Mouse (Mus musculus) adrenal gland, postnatal 14 days (tissue): ENCODE results near the gene Blvrb. TPM values are rescaled to one million over a fixed set of nuclear protein-coding genes. Genes with fewer than 3 reads are reported as not detected.
"Not testable (repeated sequence)": the region's sequence is repeated elsewhere in the genome, so short reads cannot be mapped to it uniquely, and the experiment has no call there.

ENCODE experiments used
- DNase-seq: peaks from one replicate; pipeline ENCODE4 v3.0.0; 2021; ENCODE audit warnings: mixed read lengths
- total RNA-seq: library from RNA; stranded (reverse); gene quantifications from 2 replicates; pipeline ENCODE4 v1.2.3, GENCODE M21; 2021

The Blvrb gene
- total RNA-seq, 1 experiment from 2014 or later: 76.9 TPM

DNA sequence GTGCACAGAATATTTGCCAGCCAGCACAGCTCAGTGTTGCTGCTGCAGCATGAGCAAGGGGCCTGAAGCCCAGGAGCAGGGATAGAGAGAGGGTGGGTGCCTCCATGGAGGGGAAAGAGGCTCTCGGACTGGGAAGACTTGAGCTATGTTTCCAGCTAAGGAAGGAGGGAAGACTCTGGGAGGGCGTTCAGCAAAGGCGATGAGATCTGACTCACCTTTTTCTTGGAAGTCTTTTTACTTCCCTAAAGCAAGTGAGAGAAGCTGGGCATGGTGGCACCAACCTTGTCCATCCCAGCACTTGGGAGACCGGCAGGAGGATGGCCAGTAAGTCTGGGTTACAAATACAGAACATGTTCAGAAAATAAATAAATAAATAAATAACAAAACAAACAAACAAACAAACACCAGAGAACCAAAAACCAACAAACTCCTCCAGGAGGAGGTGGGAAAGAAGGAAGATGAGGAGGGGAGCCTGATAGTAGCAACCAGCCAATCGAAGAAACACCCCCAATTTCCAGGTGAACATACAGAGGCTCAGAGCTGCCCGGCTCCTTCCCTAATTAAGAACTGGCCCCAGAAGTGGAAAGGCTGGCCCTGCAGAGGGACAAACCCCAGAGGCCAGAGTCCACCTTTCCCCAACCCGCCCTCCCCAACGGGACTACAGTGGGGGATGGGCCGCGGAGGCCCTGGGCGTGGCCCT lies 33.3 kb downstream of the Blvrb start:
- DNase-seq: no peak

- peak; percentile 97 for DNase-seq
Measured at GRCm38 (mm10) chr7:27481627-27481969, 33.8 kb downstream of the Blvrb start.

DNA sequence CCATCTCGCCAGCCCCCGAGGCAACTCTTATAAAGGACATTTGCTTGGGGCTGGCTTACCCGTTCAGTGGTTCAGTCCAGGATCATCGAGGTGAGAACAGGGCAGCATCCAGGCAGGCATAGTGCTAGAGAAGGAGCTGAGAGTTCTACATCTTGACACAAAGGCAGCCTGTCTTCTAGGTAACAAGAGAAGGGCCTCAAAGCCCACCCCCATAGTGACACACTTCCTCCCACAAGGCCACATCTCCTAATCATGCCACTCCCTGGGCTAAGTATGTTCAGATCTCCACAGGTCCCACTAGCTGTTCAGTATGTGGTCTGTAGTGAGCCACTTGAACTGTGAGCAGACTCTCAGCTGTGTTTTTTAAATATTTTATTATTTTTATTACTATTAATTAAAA lies 36.1 kb downstream of the Blvrb start:
- DNase-seq: no peak

DNA sequence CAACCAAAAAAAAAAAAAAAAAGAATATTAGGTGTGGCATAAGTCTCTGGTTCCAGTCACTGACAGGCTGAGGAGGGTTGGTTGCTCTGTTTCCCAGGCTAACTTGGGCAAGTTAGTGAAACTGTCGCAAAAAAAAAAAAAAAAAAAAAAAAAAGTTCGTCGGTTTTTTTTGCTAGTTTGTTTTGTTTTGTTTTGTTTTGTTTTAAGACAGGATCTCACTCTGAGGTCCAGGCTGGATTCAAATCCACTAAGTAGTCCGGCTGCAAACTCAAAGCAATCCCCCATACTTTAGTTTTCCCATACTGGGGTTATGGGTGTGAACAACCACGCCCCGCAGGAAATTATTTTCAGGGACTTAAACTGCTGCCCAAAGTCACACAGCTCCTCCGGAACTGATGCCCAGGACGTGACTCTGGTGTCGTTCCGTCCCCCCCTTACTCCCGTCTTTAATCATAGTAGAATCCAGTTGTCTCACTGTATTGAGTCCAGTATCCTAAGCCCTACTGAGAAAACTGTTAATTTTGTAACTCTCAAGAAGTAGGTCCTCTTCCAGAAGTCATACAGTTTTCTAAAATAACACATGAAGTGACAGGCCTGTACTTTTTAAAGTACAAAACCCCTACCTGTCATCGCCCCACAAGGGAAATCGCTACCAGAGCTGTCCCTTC lies 38.5 kb downstream of the Blvrb start:
- DNase-seq: peak; percentile 63

- DNase-seq: peak; percentile 100
Measured at GRCm38 (mm10) chr7:27486770-27487697, 39.3 kb downstream of the Blvrb start, which contains the start of gene Sertad1. Gene Sertad1 (plus strand): TSS chr7:27486910.

DNA sequence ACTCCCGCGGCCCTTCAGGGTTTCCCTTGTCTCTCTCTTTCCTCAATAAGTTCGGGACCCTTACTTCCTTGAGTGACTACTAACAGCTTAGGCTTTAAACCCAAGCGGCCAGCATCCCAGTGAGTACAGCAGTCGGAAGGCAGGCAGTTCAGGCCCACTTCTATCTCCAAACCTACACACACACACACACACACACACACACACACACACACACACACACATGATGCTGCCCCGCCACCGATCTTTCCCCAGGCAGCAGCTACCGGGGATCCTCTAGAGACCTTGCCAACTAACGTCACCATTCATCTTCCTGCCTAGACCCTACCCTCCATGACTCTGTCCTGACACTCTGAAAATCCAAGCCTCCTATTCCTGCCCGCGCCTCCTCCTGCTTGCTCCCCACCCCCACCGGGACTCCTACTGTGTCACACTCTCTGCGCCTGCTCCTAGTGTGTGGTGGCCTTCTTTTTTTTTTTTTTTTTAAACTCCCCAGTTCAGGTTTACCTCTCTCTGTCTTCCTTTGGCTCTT lies 40.0 kb downstream of the Blvrb start:
- peak; percentile 92 for DNase-seq

DNA sequence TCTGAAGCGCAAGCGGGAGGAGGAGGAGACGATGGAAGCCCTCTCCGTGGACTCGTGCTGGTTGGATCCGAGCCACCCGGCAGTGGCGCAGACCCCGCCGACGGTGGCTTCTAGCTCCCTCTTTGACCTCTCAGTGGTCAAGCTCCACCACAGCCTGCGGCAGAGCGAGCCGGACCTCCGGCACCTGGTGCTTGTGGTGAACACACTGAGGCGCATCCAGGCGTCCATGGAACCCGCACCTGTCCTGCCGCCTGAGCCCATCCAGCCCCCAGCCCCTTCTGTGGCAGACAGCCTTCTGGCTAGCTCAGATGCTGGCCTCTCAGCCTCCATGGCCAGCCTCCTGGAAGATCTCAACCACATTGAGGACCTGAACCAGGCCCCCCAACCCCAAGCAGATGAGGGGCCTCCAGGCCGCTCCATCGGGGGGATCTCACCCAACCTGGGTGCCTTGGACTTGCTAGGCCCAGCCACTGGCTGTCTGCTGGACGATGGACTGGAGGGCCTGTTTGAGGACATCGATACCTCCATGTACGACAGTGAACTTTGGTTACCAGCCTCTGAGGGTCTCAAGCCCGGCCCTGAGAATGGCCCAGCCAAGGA lies 41.6 kb downstream of the Blvrb start:
- no peak for DNase-seq

GRCm38 (mm10) chr7:27490227-27490542 lies 42.4 kb downstream of the Blvrb start:
- no peak for DNase-seq

DNA sequence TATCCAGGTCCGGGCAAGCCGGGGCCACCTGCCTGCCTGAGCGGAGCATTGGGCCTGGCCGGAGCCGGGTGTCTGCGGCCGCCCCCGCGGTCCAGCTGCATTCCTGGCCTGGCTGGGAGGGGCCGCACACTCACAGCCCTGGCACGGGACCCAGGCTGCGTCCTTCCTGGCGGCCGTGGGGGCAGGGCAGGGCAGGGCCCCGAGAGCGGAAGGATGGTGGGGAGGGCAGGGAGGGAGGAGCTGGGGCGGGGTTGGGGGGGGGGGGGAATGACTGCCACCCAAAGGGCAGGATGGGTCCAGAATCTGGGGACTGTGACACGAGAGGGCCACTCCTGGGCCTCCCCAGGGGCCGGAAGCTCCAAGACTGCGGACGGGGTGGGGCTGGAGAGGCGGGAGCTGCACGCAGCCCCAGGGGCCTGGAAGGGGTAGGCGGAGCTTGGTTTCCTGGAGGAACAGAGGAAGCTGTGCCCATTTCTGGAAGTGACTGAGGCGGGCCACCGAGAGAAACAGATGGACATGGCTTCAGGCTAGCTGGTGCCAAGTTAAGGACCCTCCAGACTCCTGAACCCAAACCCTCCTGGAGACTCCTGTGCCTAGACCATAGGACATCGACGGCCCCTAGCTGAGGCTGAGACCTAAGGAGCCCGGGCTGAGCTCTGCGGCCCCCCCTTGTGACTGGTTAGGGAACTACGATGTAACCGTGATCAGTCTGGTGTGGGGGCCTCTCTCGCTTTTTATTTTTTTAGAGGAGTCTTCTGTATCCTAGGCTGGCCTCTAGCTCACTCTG lies 43.0 kb downstream of the Blvrb start:
- peak; percentile 98 for DNase-seq

DNA sequence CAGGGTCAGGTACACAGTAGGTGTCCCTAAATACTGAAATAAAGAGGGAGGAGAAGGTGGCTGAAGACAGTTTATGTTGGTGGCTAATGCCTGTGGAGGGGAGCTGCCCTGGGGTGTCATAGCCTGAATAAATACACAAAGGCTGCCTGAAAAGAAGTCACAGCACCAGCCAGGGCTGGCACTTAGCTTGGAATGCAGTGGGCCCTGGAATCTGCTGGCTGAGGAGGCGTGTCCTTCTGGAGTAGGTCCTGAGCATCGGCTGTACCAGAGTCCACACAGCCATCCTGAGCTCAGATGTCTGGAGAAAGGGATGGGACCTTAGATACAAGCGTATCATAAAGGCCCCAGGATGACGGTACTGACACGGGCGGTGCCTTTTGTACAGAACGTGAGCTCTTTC lies 44.1 kb downstream of the Blvrb start:
- no peak for DNase-seq

DNA sequence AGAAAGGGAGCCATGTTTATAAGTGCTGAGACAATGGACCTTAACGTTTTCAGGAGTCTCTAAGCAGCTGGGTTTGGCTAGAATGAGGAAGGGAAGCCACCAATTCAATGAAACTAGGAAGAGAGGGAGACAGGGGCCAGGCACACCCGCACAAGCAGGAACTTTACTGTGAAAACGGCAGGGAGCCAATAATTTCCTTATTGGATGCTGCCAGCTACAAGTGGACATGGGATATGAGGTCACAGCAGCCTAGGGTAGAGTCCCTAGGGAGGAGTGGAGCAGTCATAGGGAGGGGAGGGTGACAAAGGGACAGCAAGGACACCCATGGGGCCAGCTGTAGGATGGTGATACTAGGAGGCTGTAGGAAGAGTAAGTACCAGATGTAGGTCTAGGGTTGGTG lies 45.2 kb downstream of the Blvrb start:
- no peak for DNase-seq

- no peak for DNase-seq
Measured at GRCm38 (mm10) chr7:27493450-27493849, 45.7 kb downstream of the Blvrb start.

GRCm38 (mm10) chr7:27494659-27495367 lies 47.0 kb downstream of the Blvrb start:
- not testable (repeated sequence) for DNase-seq

DNA sequence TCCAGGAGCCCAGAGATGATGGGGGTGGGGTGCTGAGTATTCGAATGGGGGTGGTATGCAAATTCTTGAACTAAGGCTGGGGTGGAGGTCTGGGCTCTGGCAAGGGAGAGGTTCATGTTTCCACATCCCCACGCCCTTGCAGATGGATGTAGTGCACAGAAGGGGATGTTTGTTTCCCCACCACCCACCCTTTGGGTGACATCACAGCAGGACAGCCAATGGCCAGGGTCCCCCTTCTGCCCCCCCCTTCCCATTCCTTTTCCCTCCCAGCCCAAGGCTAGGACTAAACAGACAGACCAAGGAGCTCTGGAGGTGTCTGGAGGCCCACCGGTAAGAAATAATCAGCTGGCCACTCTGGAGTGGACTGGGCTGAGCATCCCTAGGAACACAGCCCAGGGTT lies 51.3 kb downstream of the Blvrb start, which contains the start of gene Prx:
Prx (plus strand) TSS at position 289 of the 400 bp plus-strand sequence.
- DNase-seq: no peak

GRCm38 (mm10) chr7:27501620-27502019 lies 53.8 kb downstream of the Blvrb start:
- peak; percentile 60 for DNase-seq

- DNase-seq: no peak
Measured at GRCm38 (mm10) chr7:27506765-27507370, 59.1 kb downstream of the Blvrb start.

DNA sequence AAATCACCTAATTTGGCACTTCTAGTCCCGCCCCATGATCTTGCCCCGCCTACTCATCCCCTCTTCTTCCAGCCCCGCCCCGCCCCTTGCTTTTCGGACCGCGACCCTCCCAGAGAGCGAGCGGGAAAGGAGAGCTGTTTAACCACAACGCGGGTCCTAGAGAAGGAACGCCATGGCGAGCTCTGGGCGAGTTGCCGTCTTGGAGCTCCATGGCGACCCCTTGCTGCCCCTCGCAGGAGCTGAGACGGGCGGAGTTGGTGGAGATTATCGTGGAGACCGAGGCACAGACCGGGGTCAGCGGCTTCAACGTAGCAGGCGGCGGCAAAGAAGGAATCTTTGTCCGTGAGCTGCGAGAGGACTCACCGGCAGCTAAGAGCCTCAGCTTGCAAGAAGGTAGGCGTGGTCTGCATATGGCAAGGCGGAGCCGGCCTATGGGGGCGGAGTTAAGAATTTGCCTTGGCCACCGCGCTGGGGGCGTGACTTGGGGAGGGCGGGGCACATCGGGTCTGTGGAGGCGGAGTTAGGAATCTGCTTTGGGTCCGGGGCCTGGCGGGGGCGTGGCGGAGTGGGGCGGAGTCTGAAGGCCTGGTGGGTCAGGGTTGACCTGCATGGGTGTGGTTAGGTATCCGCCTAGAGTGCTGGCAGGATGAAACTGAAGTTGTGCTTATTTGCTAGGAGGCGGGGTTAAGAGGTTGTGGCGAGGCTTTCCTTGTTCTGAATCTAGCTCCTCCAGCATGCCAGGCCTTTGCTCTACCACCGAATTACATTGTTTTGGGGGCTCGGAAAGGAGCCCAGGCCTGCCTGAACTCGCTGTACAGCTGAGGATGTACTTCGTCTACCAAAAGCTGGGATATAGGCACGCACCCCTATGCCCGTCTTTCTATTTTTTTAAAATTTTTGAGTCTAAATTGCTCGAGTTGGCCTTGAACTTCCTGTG lies 60.2 kb downstream of the Blvrb start:
- DNase-seq: peak; percentile 100

DNA sequence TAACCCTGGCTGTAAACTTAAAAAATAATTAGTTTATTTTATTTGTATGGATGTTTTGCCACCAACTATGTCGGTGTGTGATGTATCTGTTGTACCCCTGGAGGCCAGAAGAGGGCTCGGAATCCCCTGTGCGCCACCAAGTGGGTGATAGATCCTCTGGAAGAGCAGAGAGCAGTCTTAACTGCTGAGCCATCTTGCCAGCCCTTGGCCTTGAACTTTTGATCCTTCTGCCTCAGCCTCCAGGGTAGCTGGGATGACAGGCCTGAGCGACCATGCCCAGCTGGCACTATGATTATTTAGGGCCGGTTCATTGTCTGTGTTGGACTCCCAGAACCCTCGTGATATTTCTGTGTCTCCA lies 60.8 kb downstream of the Blvrb start:
- peak; percentile 84 for DNase-seq

DNA sequence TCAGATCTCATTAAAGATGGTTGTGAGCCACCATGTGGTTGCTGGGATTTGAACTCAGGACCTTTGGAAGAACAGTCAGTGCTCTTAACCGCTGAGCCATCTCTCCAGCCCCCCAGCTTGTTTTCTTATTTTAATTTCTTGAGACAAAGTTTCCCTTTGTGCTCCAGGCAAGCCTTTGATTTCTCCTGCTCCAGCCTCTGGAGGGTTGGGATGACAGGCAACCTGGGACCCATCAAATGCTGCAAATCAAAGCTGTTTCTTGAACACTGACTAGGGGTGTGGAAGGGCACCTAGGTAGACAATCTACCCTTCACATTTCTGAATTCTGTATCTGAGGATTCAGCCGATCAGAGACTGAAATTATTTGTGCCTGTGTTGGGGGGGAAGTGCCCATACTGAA lies 63.0 kb downstream of the Blvrb start:
- no peak for DNase-seq
